Mouse (Mus musculus): ENCODE measurements around the gene Vmn2r49. TPM values are rescaled to one million over a fixed set of nuclear protein-coding genes. Genes with fewer than 3 reads are reported as not detected.
"Not testable (repeated sequence)": the region's sequence is repeated elsewhere in the genome, so short reads cannot be mapped to it uniquely, and the experiment has no call there.

Gene Vmn2r49
- polyA plus RNA-seq (2011; ENCODE audit: insufficient read depth, insufficient read length, low replicate concordance, missing spikeins): not detected in 2 replicates

GRCm38 (mm10) chr7:9992157-9992556 lies at the start of gene Vmn2r49:
Gene Vmn2r49, minus strand, starts transcription at chr7:9992257.
- 63% methylated on average over 2 of the region's 2 CpGs for WGBS

GRCm38 (mm10) chr7:9953485-9953884 lies 38.6 kb downstream of the Vmn2r49 start, which contains the start of gene Vmn2r48:
Gene Vmn2r48, minus strand, starts transcription at chr7:9953585.
- H3K27ac ChIP-seq (ENCODE audit: control insufficient read depth, insufficient read depth, low read depth, low read length, poor library complexity): not testable (repeated sequence)
- WGBS: 76% methylated on average over 2 of the region's 2 CpGs

More at GRCm38 (mm10) chr7:9992157-9992556, at the start of gene Vmn2r49:
- H3K4me3 ChIP-seq (replicated peaks; ENCODE audit: control insufficient read depth, low read depth, low read length); H3K4me1 ChIP-seq (ENCODE audit: control insufficient read depth, insufficient read depth, low read length); H3K27ac ChIP-seq (ENCODE audit: control insufficient read depth, insufficient read depth, low read depth, low read length, poor library complexity): not testable (repeated sequence)

More at GRCm38 (mm10) chr7:9953485-9953884, 38.6 kb downstream of the Vmn2r49 start, which contains the start of gene Vmn2r48:
- not testable (repeated sequence) for H3K4me1 ChIP-seq (ENCODE audit: control insufficient read depth, insufficient read depth, low read length); H3K4me3 ChIP-seq (replicated peaks; ENCODE audit: control insufficient read depth, low read depth, low read length)

Other genes with a start within 250 kb of the Vmn2r49 start
- gene Vmn2r46, start 221.7 kb downstream of the Vmn2r49 start, polyA plus RNA-seq (2011; ENCODE audit: insufficient read depth, insufficient read length, low replicate concordance, missing spikeins): not detected in 2 replicates
- gene Vmn2r47, start 150.9 kb downstream of the Vmn2r49 start, polyA plus RNA-seq (2011; ENCODE audit: insufficient read depth, insufficient read length, low replicate concordance, missing spikeins): not detected in 2 replicates
- gene Vmn2r48, start 38.7 kb downstream of the Vmn2r49 start, polyA plus RNA-seq (2011; ENCODE audit: insufficient read depth, insufficient read length, low replicate concordance, missing spikeins): not detected in 2 replicates
- not detected in 2 replicates for gene Vmn2r50, start 61.0 kb upstream of the Vmn2r49 start, polyA plus RNA-seq (2011; ENCODE audit: insufficient read depth, insufficient read length, low replicate concordance, missing spikeins)
- not detected in 2 replicates for gene Vmn2r51, start 113.5 kb upstream of the Vmn2r49 start, polyA plus RNA-seq (2011; ENCODE audit: insufficient read depth, insufficient read length, low replicate concordance, missing spikeins)
- gene Vmn2r52, start 184.3 kb upstream of the Vmn2r49 start, polyA plus RNA-seq (2011; ENCODE audit: insufficient read depth, insufficient read length, low replicate concordance, missing spikeins): not detected in 2 replicates

Measured in bone marrow, adult 2 months (tissue).